ENCODE assay signal across 20 mouse cellular contexts in genomic region chr13:105412327-105412722, GRCm38 (mm10). TPM values are rescaled to one million over a fixed set of nuclear protein-coding genes. Genes with fewer than 3 reads are reported as not detected.
DNase-seq lines count a peak whose midpoint lies in the region; ATAC-seq and TF ChIP-seq lines count a peak whose summit lies in the region.
"Had no signal": no experiment of that assay in that cellular context is flagged by ENCODE, and none has a peak within 500 bp of the region (broad histone marks: within the 10 kb centered on the region; RNA-seq: fewer than 3 reads in every experiment).

No protein-coding gene starts in this region.

- H3K4me1 ChIP-seq in forebrain, embryonic 14.5 days (ENCODE audit: control insufficient read depth, insufficient read depth, low read length) = no peaks in the 10 kb centered on the region
- no peaks in the 10 kb centered on the region for H3K4me1 ChIP-seq in forebrain, embryonic 12.5 days
- no peaks in the 10 kb centered on the region for H3K4me1 ChIP-seq in hindbrain, embryonic 15.5 days (replicated peaks)
- H3K4me1 ChIP-seq in hindbrain, embryonic 14.5 days (replicated peaks; ENCODE audit: control insufficient read depth, insufficient read depth, low read length) = no peaks in the 10 kb centered on the region
- peaks cover 9% of the 10 kb centered on the region for H3K4me1 ChIP-seq in forebrain, embryonic 16.5 days (replicated peaks; ENCODE audit: control insufficient read depth, insufficient read depth, low read length)
- no peaks in the 10 kb centered on the region for H3K4me1 ChIP-seq in forebrain, postnatal 0 days (ENCODE audit: insufficient read depth)
- H3K4me1 ChIP-seq: embryonic facial prominence, embryonic 13.5 days; embryonic facial prominence, embryonic 15.5 days had no signal

- no peaks in the 10 kb centered on the region for H3K36me3 ChIP-seq in forebrain, embryonic 14.5 days (ENCODE audit: control insufficient read depth, insufficient read depth, low read length)
- no peaks in the 10 kb centered on the region for H3K36me3 ChIP-seq in forebrain, embryonic 12.5 days (replicated peaks)
- no peaks in the 10 kb centered on the region for H3K36me3 ChIP-seq in hindbrain, embryonic 15.5 days
- no peaks in the 10 kb centered on the region for H3K36me3 ChIP-seq in hindbrain, embryonic 14.5 days (replicated peaks; ENCODE audit: control insufficient read depth, insufficient read depth)
- no peaks in the 10 kb centered on the region for H3K36me3 ChIP-seq in forebrain, embryonic 16.5 days (ENCODE audit: control insufficient read depth, insufficient read depth)
- no peaks in the 10 kb centered on the region for H3K36me3 ChIP-seq in forebrain, postnatal 0 days (ENCODE audit: insufficient read depth)
- H3K36me3 ChIP-seq: embryonic facial prominence, embryonic 13.5 days; embryonic facial prominence, embryonic 15.5 days had no signal

- H3K4me2 ChIP-seq in forebrain, embryonic 14.5 days (ENCODE audit: low read length) = no peak overlapping the region
- H3K4me2 ChIP-seq in forebrain, embryonic 12.5 days = no peak overlapping the region
- H3K4me2 ChIP-seq in hindbrain, embryonic 15.5 days = no peak overlapping the region
- no peak overlapping the region for H3K4me2 ChIP-seq in hindbrain, embryonic 14.5 days (replicated peaks)
- H3K4me2 ChIP-seq in forebrain, embryonic 16.5 days (ENCODE audit: low read length) = no peak overlapping the region; the same call in 1 of the 2 replicates
- no peak overlapping the region for H3K4me2 ChIP-seq in forebrain, postnatal 0 days (ENCODE audit: low read depth)
- H3K4me2 ChIP-seq: embryonic facial prominence, embryonic 13.5 days; embryonic facial prominence, embryonic 15.5 days had no signal

- peak; percentile 60; the same call in 1 of the 2 replicates for ATAC-seq in forebrain, embryonic 14.5 days
- no peak for ATAC-seq in forebrain, embryonic 12.5 days (ENCODE audit: low FRiP score)
- peak; percentile 31 for ATAC-seq in hindbrain, embryonic 15.5 days (ENCODE audit: low FRiP score, low read depth)
- ATAC-seq in hindbrain, embryonic 14.5 days (ENCODE audit: low FRiP score) = no peak
- ATAC-seq in forebrain, embryonic 16.5 days = peak; percentile 65
- peak; percentile 8; the same call in 1 of the 2 replicates for ATAC-seq in forebrain, postnatal 0 days

- no peaks in the 10 kb centered on the region for H3K9me3 ChIP-seq in forebrain, embryonic 14.5 days (replicated peaks; ENCODE audit: control insufficient read depth, low read length)
- H3K9me3 ChIP-seq in forebrain, embryonic 12.5 days = no peaks in the 10 kb centered on the region
- H3K9me3 ChIP-seq in hindbrain, embryonic 15.5 days = no peaks in the 10 kb centered on the region
- no peaks in the 10 kb centered on the region for H3K9me3 ChIP-seq in hindbrain, embryonic 14.5 days (ENCODE audit: control insufficient read depth, low read length)
- H3K9me3 ChIP-seq in forebrain, embryonic 16.5 days (ENCODE audit: control insufficient read depth, low read length) = no peaks in the 10 kb centered on the region
- H3K9me3 ChIP-seq in forebrain, postnatal 0 days (ENCODE audit: low read length) = no peaks in the 10 kb centered on the region
- H3K9me3 ChIP-seq: embryonic facial prominence, embryonic 13.5 days; embryonic facial prominence, embryonic 15.5 days had no signal

- H3K4me3 ChIP-seq in forebrain, embryonic 14.5 days (ENCODE audit: low read depth, low read length) = no peak overlapping the region
- H3K4me3 ChIP-seq in forebrain, embryonic 12.5 days (replicated peaks) = no peak overlapping the region
- H3K4me3 ChIP-seq in hindbrain, embryonic 15.5 days = no peak overlapping the region
- no peak overlapping the region for H3K4me3 ChIP-seq in hindbrain, embryonic 14.5 days (replicated peaks; ENCODE audit: low read length)
- H3K4me3 ChIP-seq in forebrain, embryonic 16.5 days (replicated peaks; ENCODE audit: low read length) = no peak overlapping the region
- no peak overlapping the region for H3K4me3 ChIP-seq in forebrain, postnatal 0 days (ENCODE audit: low read depth, low read length)
- H3K4me3 ChIP-seq: embryonic facial prominence, embryonic 13.5 days; embryonic facial prominence, embryonic 15.5 days; erythroblast, embryonic 14.5 days had no signal

- H3K27ac ChIP-seq in forebrain, embryonic 14.5 days (ENCODE audit: low read depth, low read length) = no peak overlapping the region
- H3K27ac ChIP-seq in forebrain, embryonic 12.5 days = no peak overlapping the region
- no peak overlapping the region; the same call in 1 of the 2 replicates for H3K27ac ChIP-seq in hindbrain, embryonic 15.5 days (replicated peaks)
- no peak overlapping the region for H3K27ac ChIP-seq in hindbrain, embryonic 14.5 days
- 0 out of 2 replicates have a peak overlapping the region, but pooled peaks have one; percentile 10 for H3K27ac ChIP-seq in forebrain, embryonic 16.5 days (ENCODE audit: low read length)
- no peak overlapping the region for H3K27ac ChIP-seq in forebrain, postnatal 0 days (ENCODE audit: low read depth, low read length)
- H3K27ac ChIP-seq: embryonic facial prominence, embryonic 13.5 days; embryonic facial prominence, embryonic 15.5 days had no signal

- 81% methylated on average over 3 of the region's 3 CpGs for WGBS in forebrain, embryonic 14.5 days
- 87% methylated on average over 3 of the region's 3 CpGs for WGBS in forebrain, embryonic 12.5 days
- WGBS in hindbrain, embryonic 15.5 days = 80% methylated on average over 3 of the region's 3 CpGs
- WGBS in hindbrain, embryonic 14.5 days = 80% methylated on average over 3 of the region's 3 CpGs
- 61% methylated on average over 3 of the region's 3 CpGs for WGBS in forebrain, embryonic 16.5 days
- 41% methylated on average over 3 of the region's 3 CpGs for WGBS in forebrain, postnatal 0 days

- H3K9ac ChIP-seq in forebrain, embryonic 14.5 days (ENCODE audit: low read length) = no peak overlapping the region
- H3K9ac ChIP-seq in forebrain, embryonic 12.5 days = no peak overlapping the region
- no peak overlapping the region for H3K9ac ChIP-seq in hindbrain, embryonic 15.5 days
- no peak overlapping the region for H3K9ac ChIP-seq in hindbrain, embryonic 14.5 days
- H3K9ac ChIP-seq in forebrain, embryonic 16.5 days (replicated peaks; ENCODE audit: low read depth, low read length) = no peak overlapping the region
- H3K9ac ChIP-seq in forebrain, postnatal 0 days = no peak overlapping the region
- H3K9ac ChIP-seq: embryonic facial prominence, embryonic 13.5 days; embryonic facial prominence, embryonic 15.5 days had no signal

- no peaks in the 10 kb centered on the region for H3K27me3 ChIP-seq in forebrain, embryonic 14.5 days (replicated peaks; ENCODE audit: control insufficient read depth, insufficient read depth, low read length)
- no peaks in the 10 kb centered on the region for H3K27me3 ChIP-seq in forebrain, embryonic 12.5 days
- H3K27me3 ChIP-seq in hindbrain, embryonic 15.5 days = no peaks in the 10 kb centered on the region
- H3K27me3 ChIP-seq in hindbrain, embryonic 14.5 days (ENCODE audit: control insufficient read depth, insufficient read depth, low read length) = no peaks in the 10 kb centered on the region
- no peaks in the 10 kb centered on the region for H3K27me3 ChIP-seq in forebrain, embryonic 16.5 days (replicated peaks; ENCODE audit: control insufficient read depth, insufficient read depth, low read length)
- H3K27me3 ChIP-seq in forebrain, postnatal 0 days (ENCODE audit: insufficient read depth, low read length) = no peaks in the 10 kb centered on the region
- H3K27me3 ChIP-seq: embryonic facial prominence, embryonic 13.5 days; embryonic facial prominence, embryonic 15.5 days had no signal

- DNase-seq in forebrain, embryonic 14.5 days (ENCODE audit: low spot score) = no peak
- no peak for DNase-seq in hindbrain, embryonic 14.5 days (ENCODE audit: low spot score)
- no peak for DNase-seq in forebrain, postnatal 0 days
- DNase-seq in layer of hippocampus, postnatal 25 days (ENCODE audit: extremely low spot score in 1 of 2, low spot score in 1 of 2) = no peak
- DNase-seq: adrenal gland, adult 2 months; adrenal gland, postnatal 10 days; adrenal gland, postnatal 25 days; cerebellum, adult 11 months; cerebellum, adult 8-10 months; embryo, embryonic 11 days had no signal

- no peak for TF ChIP-seq CTCF in forebrain, postnatal 0 days (IDR thresholded peaks at IDR 0.05; ENCODE audit: low read depth)

RNA-seq across cellular contexts. Expression of gene Htr1a, which starts 31.1 kb away (rescaled TPM):
- polyA plus RNA-seq in forebrain, embryonic 14.5 days (2014; fragmentation: Nextera tagmentation; extraction: Ambion mirVana) = 0.62 and 1.3 TPM in 2 replicates
- 0.26 TPM in 2 replicates for polyA plus RNA-seq in forebrain, embryonic 12.5 days (2016; fragmentation: Nextera tagmentation; extraction: Ambion mirVana)
- polyA plus RNA-seq in hindbrain, embryonic 15.5 days (2015; fragmentation: Nextera tagmentation; extraction: Ambion mirVana) = 4.1 and 4.8 TPM in 2 replicates
- polyA plus RNA-seq in hindbrain, embryonic 14.5 days (2014; fragmentation: Nextera tagmentation; extraction: Ambion mirVana) = 5.1 and 5.2 TPM in 2 replicates
- 1.7 and 2.9 TPM in 2 replicates for polyA plus RNA-seq in forebrain, embryonic 16.5 days (2015; fragmentation: Nextera tagmentation; extraction: Ambion mirVana)
- 7.5 and 8.4 TPM in 2 replicates for total RNA-seq in forebrain, postnatal 0 days (2014; rRNA removed)
- 3.1 and 4.7 TPM in 2 replicates for polyA plus RNA-seq in forebrain, postnatal 0 days (2015; fragmentation: Nextera tagmentation; extraction: Ambion mirVana)
- total RNA-seq in layer of hippocampus, postnatal 25 days (2021) = 10 to 100 TPM; 37.8 to 43.9 TPM
- total RNA-seq: adrenal gland, adult 2 months; adrenal gland, postnatal 10 days; adrenal gland, postnatal 25 days; common myeloid progenitor, adult 5-6 weeks; ES-E14; MEL had no signal
- polyA plus RNA-seq: adrenal gland, adult 2 months; C2C12; erythroblast, embryonic 14.5 days had no signal

Comparison
In these comparisons a context has a peak if more than half of its experiments do, and no peak if none do; other contexts are left out.
1. ATAC-seq: peak in forebrain, embryonic 14.5 days (single experiment), hindbrain, embryonic 15.5 days (single experiment), forebrain, embryonic 16.5 days (single experiment) and forebrain, postnatal 0 days (single experiment); none in forebrain, embryonic 12.5 days (single experiment) and hindbrain, embryonic 14.5 days (single experiment).